Mouse (Mus musculus) heart, embryonic 14.5 days (tissue): ENCODE results near the gene Ctns. TPM values are rescaled to one million over a fixed set of nuclear protein-coding genes. Genes with fewer than 3 reads are reported as not detected.

Experiments used
- ATAC-seq: fragments of 200-750 bp; cut with Nextera tagmentation; 2 replicates; pipeline ENCODE4 v1.8.0; 2017; ENCODE audit warnings: low read depth, moderate TSS enrichment; ENCODE audit not compliant: insufficient number of reproducible peaks, insufficient read depth, low FRiP score
- H3K27ac ChIP-seq, 2 experiments: fragments of 200-500 bp in 1 of 2; fragments of 300-500 bp in 1 of 2; sonication (generic) in 1 of 2; replicated peaks in 1 of 2; 2 replicates each; pipeline ENCODE4 v1.5.1; 2012 to 2014; ENCODE audit warnings: low read depth in 2 of 2, low read length in 2 of 2, control low read depth in 1 of 2, mild to moderate bottlenecking in 1 of 2, mixed read lengths in 1 of 2; ENCODE audit not compliant: control insufficient read depth in 1 of 2, insufficient read depth in 1 of 2
- H3K27me3 ChIP-seq: fragments of 300-500 bp; sonication (generic); 2 replicates; pipeline ENCODE4 v1.6.1; 2014; ENCODE audit warnings: mild to moderate bottlenecking, low read length, control low read depth; ENCODE audit not compliant: control insufficient read depth, insufficient read depth
- H3K36me3 ChIP-seq: fragments of 300-500 bp; sonication (generic); 2 replicates; pipeline ENCODE4 v1.6.1; 2014; ENCODE audit warnings: mild to moderate bottlenecking, control low read depth, low read length, mixed read lengths; ENCODE audit not compliant: control insufficient read depth, insufficient read depth
- H3K4me1 ChIP-seq, 2 experiments: fragments of 200-500 bp in 1 of 2; fragments of 300-500 bp in 1 of 2; sonication (generic) in 1 of 2; 2 replicates each; pipeline ENCODE4 v1.6.1; 2012 to 2014; ENCODE audit warnings: low read length in 2 of 2, control low read depth in 1 of 2, mixed read lengths in 1 of 2; ENCODE audit not compliant: control insufficient read depth in 2 of 2, insufficient read depth in 2 of 2
- H3K4me2 ChIP-seq: fragments of 300-500 bp; sonication (generic); 2 replicates; pipeline ENCODE4 v1.6.1; 2014; ENCODE audit warnings: mild to moderate bottlenecking, low read length
- H3K4me3 ChIP-seq, 2 experiments: fragments of 200-500 bp in 1 of 2; fragments of 300-500 bp in 1 of 2; sonication (generic) in 1 of 2; 2 replicates each; pipeline ENCODE4 v1.5.1; 2012 to 2014; ENCODE audit warnings: low read length in 2 of 2, mild to moderate bottlenecking in 2 of 2, control low read depth in 1 of 2, low read depth in 1 of 2, moderate library complexity in 1 of 2; ENCODE audit not compliant: control insufficient read depth in 1 of 2, insufficient read depth in 1 of 2
- H3K9ac ChIP-seq: fragments of 300-500 bp; sonication (generic); 2 replicates; pipeline ENCODE4 v1.6.1; 2014; ENCODE audit warnings: mild to moderate bottlenecking, low read length
- H3K9me3 ChIP-seq: fragments of 300-500 bp; sonication (generic); 2 replicates; pipeline ENCODE4 v1.6.1; 2016; ENCODE audit warnings: low read length, control low read depth; ENCODE audit not compliant: control insufficient read depth
- WGBS: fragments of 180-500 bp; shearing (Covaris S2); extraction: QIAGEN DNeasy Blood & Tissue Kit; methylation state at CpG from one replicate; pipeline ENCODE4 v1.1.7; 2014; 5-methylcytosine and 5-hydroxymethylcytosine counted together
- polyA plus RNA-seq: library from polyadenylated mRNA; unstranded; fragments of >200 nt; fragmentation: Nextera tagmentation; extraction: Ambion mirVana; gene quantifications from 2 replicates; pipeline ENCODE4 v1.2.1, GENCODE M21; 2014

The Ctns gene
- polyA plus RNA-seq, 1 experiment from 2014 or later = 14.0 TPM

- H3K36me3 ChIP-seq = no peaks in the 10 kb centered on the region
- no peak overlapping the region for H3K4me3 ChIP-seq
- no peaks in the 10 kb centered on the region for H3K4me1 ChIP-seq
- no peaks in the 10 kb centered on the region for H3K27me3 ChIP-seq
- no peak overlapping the region for H3K9ac ChIP-seq
- WGBS = 81% methylated on average over 2 of the region's 2 CpGs
- ATAC-seq = no peak
- no peak overlapping the region for H3K4me2 ChIP-seq
- no peaks in the 10 kb centered on the region for H3K9me3 ChIP-seq
- H3K27ac ChIP-seq = no peak overlapping the region
Measured at GRCm38 (mm10) chr11:73207621-73208020, 8.8 kb upstream of the Ctns start.

- Histone ChIP-seq H3K9ac (no peak overlapping the region), H3K27me3 (no peaks in the 10 kb centered on the region), H3K9me3 (no peaks in the 10 kb centered on the region), H3K27ac (no peak overlapping the region), H3K4me3 (no peak overlapping the region), H3K36me3 (no peaks in the 10 kb centered on the region), H3K4me1 (no peaks in the 10 kb centered on the region), H3K4me2 (no peak overlapping the region)
- ATAC-seq = no peak
- 69% methylated on average over 7 of the region's 7 CpGs for WGBS
Measured at GRCm38 (mm10) chr11:73205194-73205593, 6.4 kb upstream of the Ctns start.

- Histone ChIP-seq H3K4me2 (no peak overlapping the region), H3K4me3 (no peak overlapping the region), H3K36me3 (no peaks in the 10 kb centered on the region), H3K9me3 (no peaks in the 10 kb centered on the region), H3K9ac (no peak overlapping the region), H3K27ac (no peak overlapping the region), H3K4me1 (no peaks in the 10 kb centered on the region), H3K27me3 (no peaks in the 10 kb centered on the region)
- no peak for ATAC-seq
- 80% methylated on average over 8 of the region's 8 CpGs for WGBS
Measured at GRCm38 (mm10) chr11:73203895-73204294, 5.1 kb upstream of the Ctns start.

DNA sequence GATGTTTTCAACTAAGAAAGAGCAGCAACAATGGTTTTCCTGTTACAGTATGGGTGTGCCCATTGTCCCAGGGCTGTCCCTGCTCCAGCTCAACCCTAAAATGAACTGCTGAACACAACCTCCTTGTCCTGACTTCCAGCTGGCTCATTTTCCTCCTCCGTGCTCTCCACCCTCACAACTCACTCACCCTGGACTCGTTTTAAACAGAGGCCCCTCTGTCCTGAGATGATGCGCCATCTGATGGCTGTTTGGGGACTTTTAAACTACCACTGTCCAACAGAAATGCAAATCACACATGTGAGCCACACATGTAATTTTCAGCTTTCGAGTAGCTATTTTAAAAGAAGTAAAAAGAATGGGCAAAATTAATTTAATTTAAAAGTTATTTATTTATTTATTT lies 2.8 kb upstream of the Ctns start:
- Histone ChIP-seq H3K27ac (no peak overlapping the region), H3K4me1 (peaks cover 0 to 8% of the 10 kb centered on the region in 2 experiments; a peak in 2 of 4 replicates), H3K9ac (no peak overlapping the region), H3K9me3 (no peaks in the 10 kb centered on the region), H3K27me3 (no peaks in the 10 kb centered on the region), H3K4me2 (no peak overlapping the region), H3K4me3 (no peak overlapping the region), H3K36me3 (no peaks in the 10 kb centered on the region)
- WGBS = 38% methylated on average over 4 of the region's 4 CpGs
- ATAC-seq = no peak

- H3K9me3 ChIP-seq = no peaks in the 10 kb centered on the region
- WGBS = 68% methylated on average over 2 of the region's 2 CpGs
- peaks cover 3% of the 10 kb centered on the region; the same call in 1 of the 2 replicates for H3K36me3 ChIP-seq
- H3K27me3 ChIP-seq = no peaks in the 10 kb centered on the region
- ATAC-seq = no peak
- H3K27ac ChIP-seq = no peak overlapping the region
- H3K9ac ChIP-seq = no peak overlapping the region
- peaks cover 0 to 8% of the 10 kb centered on the region in 2 experiments; a peak in 2 of 4 replicates for H3K4me1 ChIP-seq
- H3K4me3 ChIP-seq = no peak overlapping the region
- H3K4me2 ChIP-seq = no peak overlapping the region
Measured at GRCm38 (mm10) chr11:73201021-73201420, 2.2 kb upstream of the Ctns start.

- Histone ChIP-seq H3K27ac (no peak overlapping the region), H3K9ac (peak overlapping the region; percentile 87), H3K4me2 (peak overlapping the region; percentile 98), H3K27me3 (no peaks in the 10 kb centered on the region), H3K36me3 (peaks cover 14% of the 10 kb centered on the region; the same call in 1 of the 2 replicates), H3K4me3 (peak overlapping the region; percentile 55 to 81), H3K4me1 (peaks cover 0 to 8% of the 10 kb centered on the region in 2 experiments; a peak in 2 of 4 replicates), H3K9me3 (no peaks in the 10 kb centered on the region)
- no peak for ATAC-seq
- WGBS = 3% methylated on average over 12 of the region's 12 CpGs
Measured at GRCm38 (mm10) chr11:73199879-73200278, 1.0 kb upstream of the Ctns start.

- no peaks in the 10 kb centered on the region for H3K27me3 ChIP-seq
- peak within 1 kb of the TSS in 1 of 2 experiments; percentile 55; a peak in 1 of 4 replicates for H3K27ac ChIP-seq
- peak within 1 kb of the TSS; percentile 55 to 81 for H3K4me3 ChIP-seq
- WGBS = under 1% methylated on average over 32 of the region's 32 CpGs
- H3K36me3 ChIP-seq = peaks cover 14% of the 10 kb centered on the region; the same call in 1 of the 2 replicates
- peak within 1 kb of the TSS; percentile 98 for H3K4me2 ChIP-seq
- peaks cover 0 to 8% of the 10 kb centered on the region in 2 experiments; a peak in 2 of 4 replicates for H3K4me1 ChIP-seq
- H3K9me3 ChIP-seq = no peaks in the 10 kb centered on the region
- peak; percentile 98 for ATAC-seq
- peak within 1 kb of the TSS; percentile 87 for H3K9ac ChIP-seq
Measured at GRCm38 (mm10) chr11:73199230-73199712, 429 bp upstream of the Ctns start, which contains the start of gene Shpk. Shpk (plus strand) TSS chr11:73199460.

GRCm38 (mm10) chr11:73198190-73198589 lies 652 bp downstream of the Ctns start:
- H3K27ac ChIP-seq = no peak overlapping the region
- H3K27me3 ChIP-seq = no peaks in the 10 kb centered on the region
- ATAC-seq = no peak
- 2% methylated on average over 1 of the region's 1 CpGs for WGBS
- peaks cover 0 to 8% of the 10 kb centered on the region in 2 experiments; a peak in 2 of 4 replicates for H3K4me1 ChIP-seq
- peaks cover 14% of the 10 kb centered on the region; the same call in 1 of the 2 replicates for H3K36me3 ChIP-seq
- peak overlapping the region; percentile 55 to 81 for H3K4me3 ChIP-seq
- no peaks in the 10 kb centered on the region for H3K9me3 ChIP-seq
- H3K9ac ChIP-seq = peak overlapping the region; percentile 87
- H3K4me2 ChIP-seq = peak overlapping the region; percentile 98
